ENCODE assay signal across 17 mouse cellular contexts in the genomic region with DNA sequence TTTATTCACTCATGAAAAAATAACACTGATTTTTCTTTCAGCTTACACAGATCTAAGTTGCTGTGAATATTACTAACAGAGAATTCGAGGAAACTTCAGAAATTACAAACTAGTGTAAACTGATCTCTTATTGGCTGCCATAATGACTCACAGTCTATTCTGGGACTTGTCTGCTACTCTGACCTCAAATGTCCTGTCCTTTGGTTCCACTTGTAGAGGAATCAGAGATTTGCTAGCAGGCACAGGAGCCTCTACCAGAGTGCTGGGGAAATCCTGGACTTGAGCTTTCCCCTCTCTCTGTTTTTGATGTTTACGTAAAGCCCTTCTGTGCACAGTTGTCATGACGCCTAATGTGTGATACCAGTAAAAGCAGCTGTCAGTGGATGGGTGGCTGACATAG. TPM values are rescaled to one million over a fixed set of nuclear protein-coding genes. Genes with fewer than 3 reads are reported as not detected.
DNase-seq lines count a peak whose midpoint lies in the region; ATAC-seq and TF ChIP-seq lines count a peak whose summit lies in the region.
"Had no signal": no experiment of that assay in that cellular context is flagged by ENCODE, and none has a peak within 500 bp of the region (broad histone marks: within the 10 kb centered on the region; RNA-seq: fewer than 3 reads in every experiment).

No protein-coding gene starts in this region.

- no peak overlapping the region for H3K4me3 ChIP-seq in heart, embryonic 11.5 days (ENCODE audit: low read depth, low read length)
- H3K4me3 ChIP-seq in myocyte: no peak overlapping the region
- H3K4me3 ChIP-seq in midbrain, embryonic 13.5 days (replicated peaks): no peak overlapping the region

- DNase-seq in heart, adult 11 months: peak; percentile 92
- DNase-seq in heart, postnatal 25 days (ENCODE audit: low spot score): no peak
- peak; percentile 70 for DNase-seq in adipocyte (ENCODE audit: low spot score)
- DNase-seq in layer of hippocampus, adult 11-12 months (ENCODE audit: low spot score): no peak

- no peak overlapping the region for H3K4me2 ChIP-seq in heart, embryonic 11.5 days
- peak overlapping the region; percentile 30 for H3K4me2 ChIP-seq in myocyte (ENCODE audit: low read depth)
- no peak overlapping the region for H3K4me2 ChIP-seq in midbrain, embryonic 13.5 days (replicated peaks)

- H3K4me1 ChIP-seq in heart, embryonic 11.5 days (ENCODE audit: control insufficient read depth, insufficient read depth, low read length): peaks cover 18% of the 10 kb centered on the region
- H3K4me1 ChIP-seq in midbrain, embryonic 13.5 days (replicated peaks): no peaks in the 10 kb centered on the region

- no peaks in the 10 kb centered on the region for H3K36me3 ChIP-seq in heart, embryonic 11.5 days (ENCODE audit: control insufficient read depth, insufficient read depth, low read length)
- H3K36me3 ChIP-seq in myocyte (ENCODE audit: control insufficient read depth, insufficient read depth): no peaks in the 10 kb centered on the region
- no peaks in the 10 kb centered on the region for H3K36me3 ChIP-seq in midbrain, embryonic 13.5 days
- H3K36me3 ChIP-seq: hindbrain, embryonic 10.5 days had no signal

- no peak overlapping the region for H3K9ac ChIP-seq in heart, embryonic 11.5 days (ENCODE audit: low read depth, low read length)
- no peak overlapping the region for H3K9ac ChIP-seq in midbrain, embryonic 13.5 days (replicated peaks)

- H3K9me3 ChIP-seq in heart, embryonic 11.5 days (replicated peaks; ENCODE audit: control insufficient read depth, low read length): no peaks in the 10 kb centered on the region
- H3K9me3 ChIP-seq in midbrain, embryonic 13.5 days: no peaks in the 10 kb centered on the region
- H3K9me3 ChIP-seq: hindbrain, embryonic 10.5 days had no signal

- no peak for TF ChIP-seq POLR2A in myocyte (IDR thresholded peaks at IDR 0.05; ENCODE audit: insufficient read length, low read depth)

- WGBS in heart, embryonic 11.5 days (ENCODE audit: insufficient replicate concordance): 27% methylated on average over 3 of the region's 3 CpGs
- WGBS in midbrain, embryonic 13.5 days: 75% methylated on average over 3 of the region's 3 CpGs

- H3K27me3 ChIP-seq in heart, embryonic 11.5 days (ENCODE audit: control insufficient read depth, insufficient read depth, low read length): no peaks in the 10 kb centered on the region
- H3K27me3 ChIP-seq in myocyte (ENCODE audit: control insufficient read depth, insufficient read depth, insufficient read length): peaks cover 8% of the 10 kb centered on the region
- H3K27me3 ChIP-seq in midbrain, embryonic 13.5 days: no peaks in the 10 kb centered on the region

- intact Hi-C loops in heart, postnatal 25 days (cut with DNase I): no loop called here

- H3K27ac ChIP-seq in heart, embryonic 11.5 days (ENCODE audit: low read depth, low read length): peak overlapping the region; percentile 57; the same call in 1 of the 2 replicates
- H3K27ac ChIP-seq in midbrain, embryonic 13.5 days: no peak overlapping the region
- H3K27ac ChIP-seq: kidney, postnatal 0 days had no signal

- H3ac ChIP-seq in myocyte (ENCODE audit: control insufficient read depth, insufficient read length): no peak overlapping the region

- H3K79me2 ChIP-seq in myocyte (ENCODE audit: control insufficient read depth, insufficient read depth): no peaks in the 10 kb centered on the region

- ATAC-seq in heart, embryonic 11.5 days (replicated peaks; ENCODE audit: insufficient number of reproducible peaks, low FRiP score, low TSS enrichment): no peak
- ATAC-seq in midbrain, embryonic 13.5 days: no peak

TF ChIP-seq in myocyte, 11 proteins besides CTCF, POLR2A, EP300 and RAD21:
- TF ChIP-seq TCF12 (IDR thresholded peaks at IDR 0.05; ENCODE audit: insufficient read depth, poor library complexity, severe bottlenecking): no peak
- TF ChIP-seq MYOG (IDR thresholded peaks at IDR 0.05; ENCODE audit: control insufficient read depth in 1 of 3, insufficient read depth in 1 of 3, insufficient read length in 2 of 3, low read depth in 2 of 3): no peak
- TF ChIP-seq SRF (IDR thresholded peaks at IDR 0.05; ENCODE audit: control insufficient read depth, insufficient read length, low read depth): no peak
- TF ChIP-seq POLR2AphosphoS2 (IDR thresholded peaks at IDR 0.05; ENCODE audit: insufficient read length, low read depth): no peak
- TF ChIP-seq USF1 (IDR thresholded peaks at IDR 0.05; ENCODE audit: low read depth): no peak
- TF ChIP-seq TCF3 (IDR thresholded peaks at IDR 0.05; ENCODE audit: insufficient read length, low read depth): no peak
- TF ChIP-seq CEBPB (IDR thresholded peaks at IDR 0.05; ENCODE audit: insufficient read depth, poor library complexity, severe bottlenecking): no peak
- no peak for TF ChIP-seq REST (IDR thresholded peaks at IDR 0.05; ENCODE audit: insufficient read depth, insufficient read length)
- no peak for TF ChIP-seq MYOD1 (IDR thresholded peaks at IDR 0.05; ENCODE audit: control insufficient read depth in 1 of 3, insufficient read length in 2 of 3, low read depth in 2 of 3)
TF ChIP-seq in myocyte: peak in this region for 0.

RNA-seq across cellular contexts. Expression of a gene that starts 25.5 kb away (rescaled TPM):
- 10 to 100 TPM in 1 of 2 experiments, 1 to 10 TPM in 1; 10.0 to 12.6 TPM for total RNA-seq in heart, postnatal 25 days (2021)
- 24.9 and 30.0 TPM in 2 replicates for polyA plus RNA-seq in heart, embryonic 11.5 days (2014; fragmentation: Nextera tagmentation; extraction: Ambion mirVana)
- polyA plus RNA-seq in myocyte (2012; fragmentation: generic; extraction: Trizol): 8.8 TPM
- polyA plus RNA-seq in midbrain, embryonic 13.5 days (2015; fragmentation: Nextera tagmentation; extraction: Ambion mirVana): 48.6 and 55.3 TPM in 2 replicates

RNA-seq across cellular contexts. Expression of a gene that starts 58.0 kb away (rescaled TPM):
- not detected for total RNA-seq in heart, postnatal 25 days (2021)
- 0.19 TPM in 1 of 2 replicates, not detected in the other for polyA plus RNA-seq in heart, embryonic 11.5 days (2014; fragmentation: Nextera tagmentation; extraction: Ambion mirVana)
- not detected for polyA plus RNA-seq in myocyte (2012; fragmentation: generic; extraction: Trizol)
- polyA plus RNA-seq in midbrain, embryonic 13.5 days (2015; fragmentation: Nextera tagmentation; extraction: Ambion mirVana): not detected in 2 replicates
- total RNA-seq: adrenal gland, postnatal 25 days; megakaryocyte progenitor cell, adult 5-6 weeks had no signal
- polyA plus RNA-seq: CD4-positive, CD25-positive, alpha-beta regulatory T cell, adult 4 months; embryonic facial prominence, embryonic 11.5 days; hindbrain, embryonic 10.5 days; inflammation-experienced regulatory T-cells, adult 6 months; kidney, postnatal 0 days; limb, embryonic 14.5 days; midbrain, embryonic 16.5 days; neural tube, embryonic 11.5 days had no signal

Comparison
In these comparisons a context has a peak if more than half of its experiments do, and no peak if none do; other contexts are left out.
1. DNase-seq: peak in heart, adult 11 months (single experiment) and adipocyte (single experiment); none in heart, postnatal 25 days (single experiment) and layer of hippocampus, adult 11-12 months (single experiment).